Mouse (Mus musculus) liver, adult (tissue): ENCODE data around the gene Elmo1.

Experiments used
- GATA4 ChIP-seq: IDR thresholded peaks from 2 replicates; pipeline ENCODE4 v1.6.1; 2014; ENCODE audit warnings: mild to moderate bottlenecking, low read length; ENCODE audit not compliant: insufficient replicate concordance

Elmo1 gene

DNA sequence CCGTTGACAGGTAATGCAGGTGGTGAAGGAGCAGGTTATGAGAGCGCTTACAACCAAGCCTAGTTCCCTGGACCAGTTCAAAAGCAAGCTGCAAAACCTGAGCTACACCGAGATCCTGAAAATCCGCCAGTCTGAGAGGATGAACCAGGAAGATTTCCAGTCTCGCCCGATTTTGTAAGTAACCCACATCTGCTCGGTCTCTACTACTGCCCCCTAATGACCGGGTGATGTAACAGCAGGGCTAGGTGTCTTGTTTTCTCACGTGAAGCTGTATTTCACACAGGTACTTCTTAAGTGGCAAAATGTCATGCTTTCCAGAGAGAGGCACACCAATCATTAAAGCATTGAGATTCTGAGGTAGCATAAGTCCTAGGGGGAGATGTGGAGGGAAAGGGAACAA lies 474.0 kb downstream of the Elmo1 start:
- no peak for TF ChIP-seq GATA4

DNA sequence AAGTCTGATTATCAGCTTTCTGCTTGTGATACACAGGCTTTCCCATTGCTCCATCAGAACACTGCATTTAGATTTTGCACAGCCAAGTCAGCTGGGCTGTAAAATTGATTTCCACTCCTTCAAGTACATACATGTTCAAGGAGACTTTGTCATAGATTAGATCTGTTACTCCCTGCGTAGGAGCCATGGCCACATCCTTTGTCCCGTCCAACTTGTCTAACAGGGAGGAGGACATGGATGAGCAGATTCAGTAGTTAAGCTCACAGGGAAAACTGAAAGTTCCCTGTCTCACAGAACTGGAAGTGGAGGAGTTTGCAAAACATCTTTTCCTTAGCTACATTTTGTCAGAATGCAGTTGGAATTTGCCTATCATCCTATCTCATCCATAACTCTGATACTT lies 484.8 kb downstream of the Elmo1 start:
- TF ChIP-seq GATA4: no peak

DNA sequence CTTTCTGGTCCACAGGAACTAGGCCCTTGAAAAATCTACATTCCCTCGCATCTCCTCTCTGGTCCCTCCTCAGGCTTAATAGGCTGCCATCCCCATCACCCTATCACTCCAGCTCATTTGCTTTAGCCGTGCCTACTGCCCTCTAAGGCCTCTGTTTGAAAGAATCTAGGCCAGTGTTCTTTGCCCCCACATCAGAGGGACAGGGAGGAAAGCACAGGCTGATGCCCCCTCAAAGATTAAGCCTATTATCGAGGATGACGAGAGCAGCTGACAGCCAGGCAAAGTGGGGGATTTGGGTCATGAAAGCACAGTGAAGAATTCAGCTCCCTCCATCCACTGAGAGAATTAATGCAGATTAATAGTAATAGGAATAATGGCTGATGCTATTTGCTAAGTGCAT lies 495.5 kb downstream of the Elmo1 start:
- TF ChIP-seq GATA4: no peak

DNA sequence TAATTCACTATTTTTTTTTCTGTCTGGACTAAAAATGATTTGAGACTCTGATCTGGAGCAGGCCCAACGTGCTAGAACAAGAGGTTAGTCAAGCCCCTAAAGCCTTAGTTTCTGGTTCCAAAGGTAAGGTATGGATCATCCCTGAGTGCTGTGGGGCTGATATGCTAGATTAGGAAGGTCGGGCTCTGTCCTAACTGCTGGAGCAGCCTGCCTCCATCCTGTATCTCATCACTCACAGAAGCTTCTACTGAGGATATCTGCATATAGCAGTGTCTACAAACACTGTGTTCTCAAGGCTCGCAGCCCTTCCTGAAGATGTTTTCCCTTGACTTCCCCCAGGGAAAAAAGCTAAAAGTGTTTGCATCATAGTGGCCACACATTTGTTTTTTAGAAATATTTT lies 496.1 kb downstream of the Elmo1 start:
- TF ChIP-seq GATA4: no peak

DNA sequence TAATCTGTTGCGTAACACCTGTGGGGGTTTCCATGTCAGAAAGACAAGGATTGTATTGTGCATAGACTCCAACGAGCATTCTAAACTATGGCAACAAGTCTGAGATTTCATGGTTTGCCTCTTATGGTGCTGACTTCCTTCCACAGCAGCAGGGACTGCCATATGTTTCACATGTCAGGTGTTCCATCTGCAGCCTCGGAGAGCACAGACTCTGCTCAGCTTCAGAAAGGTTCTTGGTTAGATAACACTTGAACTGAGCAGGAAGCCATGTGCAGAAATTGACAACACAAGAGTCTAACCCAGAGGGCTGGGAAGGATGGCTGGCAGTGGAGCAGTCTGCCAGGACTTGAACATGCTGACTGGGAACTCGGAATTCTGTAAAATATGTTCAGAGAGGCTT lies 500.6 kb downstream of the Elmo1 start:
- TF ChIP-seq GATA4: no peak

DNA sequence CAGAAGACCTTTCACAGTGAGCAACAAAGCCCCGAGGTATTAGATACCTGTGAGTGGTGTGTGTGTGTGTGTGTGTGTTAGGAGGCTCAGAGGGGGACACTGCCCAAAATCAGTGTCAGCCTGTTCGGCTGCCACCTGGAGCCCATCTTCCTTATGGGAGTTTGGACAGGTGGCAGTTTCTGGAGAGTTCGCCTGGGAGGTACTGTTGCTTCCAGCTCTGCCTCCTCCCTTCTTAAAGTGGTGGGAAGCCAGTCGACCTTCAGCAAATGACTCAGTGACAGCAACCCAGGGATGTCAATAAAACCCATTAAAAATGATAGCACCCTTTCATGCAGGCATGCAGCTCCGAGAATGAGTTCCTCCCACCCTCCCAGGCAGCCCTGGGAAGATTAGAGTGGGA lies 506.9 kb downstream of the Elmo1 start:
- TF ChIP-seq GATA4: no peak

DNA sequence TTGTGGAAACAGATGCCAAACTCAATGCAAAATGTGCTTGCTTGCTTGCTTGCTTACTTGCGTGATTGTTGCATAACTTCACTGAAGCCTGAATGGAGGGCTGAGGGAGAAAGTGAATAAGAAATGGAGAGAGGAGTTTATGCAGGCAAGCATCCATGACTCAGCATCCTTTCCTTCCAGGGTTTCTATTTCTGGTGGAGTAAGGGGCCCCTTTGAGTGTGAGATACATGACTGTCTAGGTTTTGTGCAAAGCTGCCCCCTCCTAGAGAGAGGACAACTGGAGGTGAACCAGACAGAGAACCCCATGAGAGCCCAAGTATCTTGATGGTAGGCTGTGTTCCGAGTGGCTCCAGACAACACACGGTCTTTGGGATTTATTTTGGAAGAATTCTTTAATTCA lies 508.2 kb downstream of the Elmo1 start:
- TF ChIP-seq GATA4: no peak

DNA sequence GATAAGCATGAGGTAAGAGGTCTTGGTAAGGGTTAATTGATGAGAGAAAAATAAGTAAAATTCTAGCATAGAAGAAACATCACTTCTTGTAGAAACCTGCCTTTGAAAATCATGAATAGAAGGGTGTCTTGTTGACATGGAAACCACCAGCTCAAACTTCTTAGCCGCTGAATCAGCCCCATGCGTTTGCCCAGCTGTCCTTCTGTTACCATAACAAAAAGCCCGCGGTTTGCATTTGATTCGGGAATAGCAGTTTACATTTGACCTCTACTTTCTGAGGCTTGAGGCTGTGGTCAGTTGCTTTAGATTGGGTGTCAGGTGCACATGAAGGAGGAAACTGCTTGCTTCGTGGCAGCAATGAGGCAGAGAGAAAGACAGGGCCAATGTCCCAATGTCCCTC lies 509.9 kb downstream of the Elmo1 start:
- no peak for TF ChIP-seq GATA4

DNA sequence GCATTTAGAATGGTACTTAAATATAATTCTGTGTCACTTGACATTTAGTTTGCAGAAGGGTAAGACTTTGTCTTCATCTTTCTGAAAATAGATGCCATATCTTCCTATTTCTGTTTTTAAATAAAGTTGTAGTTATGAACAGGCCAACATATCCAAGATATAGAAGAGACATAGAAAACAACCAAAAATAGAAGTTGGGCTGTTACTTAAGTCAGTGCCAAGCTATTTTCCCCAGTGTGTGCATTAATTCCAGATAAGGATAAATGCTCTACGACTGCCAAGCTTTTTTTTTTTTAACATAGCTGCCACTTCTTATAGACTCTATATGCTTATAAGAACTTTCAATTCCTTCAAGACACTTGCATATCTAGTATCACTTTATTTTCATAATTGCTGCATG lies 511.0 kb downstream of the Elmo1 start:
- TF ChIP-seq GATA4: no peak

DNA sequence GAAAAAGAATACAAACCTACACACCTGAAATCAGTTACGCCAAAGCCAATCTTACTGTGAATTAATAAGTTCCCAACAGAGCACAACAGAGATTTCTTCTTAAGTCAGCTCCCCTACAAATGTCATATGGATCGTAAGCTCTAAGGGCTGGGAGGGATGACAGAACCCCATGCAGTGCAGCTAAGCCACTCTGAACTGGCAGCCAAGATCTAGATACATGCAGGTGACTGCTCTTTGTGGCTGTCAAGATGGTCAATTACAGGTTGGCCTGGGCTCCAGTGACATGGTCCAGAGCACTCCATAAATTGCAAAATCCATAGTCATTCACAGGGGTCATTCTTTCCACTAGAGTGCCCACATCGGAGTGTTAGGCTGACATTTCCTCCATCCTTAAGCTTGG lies 516.5 kb downstream of the Elmo1 start:
- no peak for TF ChIP-seq GATA4

DNA sequence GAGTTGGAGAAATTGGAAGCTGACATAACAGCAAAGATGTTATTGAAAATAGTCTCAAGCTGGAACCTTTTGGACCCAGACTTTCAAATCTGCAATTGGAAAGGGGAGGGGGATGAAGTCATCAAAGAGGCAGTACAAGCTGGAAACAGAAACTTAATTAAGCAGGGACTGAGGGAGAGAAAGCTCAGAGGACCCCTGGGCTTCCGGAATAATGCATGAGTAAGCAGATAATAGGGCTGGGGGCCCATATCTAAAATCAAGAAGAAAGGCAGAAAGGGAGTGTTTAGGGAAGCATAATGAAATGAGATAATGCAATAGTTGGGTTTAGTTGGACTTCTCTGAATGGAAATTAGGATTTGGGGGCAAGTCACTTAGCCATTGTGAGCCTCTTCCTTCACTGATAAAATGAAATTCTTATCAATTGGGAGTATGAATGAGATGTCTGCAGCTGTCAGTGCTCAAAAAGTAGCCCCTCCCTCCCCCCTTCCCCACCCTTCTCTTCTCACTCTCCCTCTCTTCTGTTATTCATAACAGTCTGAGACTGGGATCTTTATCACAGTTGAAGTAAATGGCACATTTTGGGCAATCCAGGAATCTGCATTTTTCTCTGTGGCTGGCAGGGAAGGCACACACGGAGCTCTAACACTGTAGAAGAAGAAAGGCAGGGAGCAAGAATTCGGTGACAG lies 518.8 kb downstream of the Elmo1 start:
- no peak for TF ChIP-seq GATA4

DNA sequence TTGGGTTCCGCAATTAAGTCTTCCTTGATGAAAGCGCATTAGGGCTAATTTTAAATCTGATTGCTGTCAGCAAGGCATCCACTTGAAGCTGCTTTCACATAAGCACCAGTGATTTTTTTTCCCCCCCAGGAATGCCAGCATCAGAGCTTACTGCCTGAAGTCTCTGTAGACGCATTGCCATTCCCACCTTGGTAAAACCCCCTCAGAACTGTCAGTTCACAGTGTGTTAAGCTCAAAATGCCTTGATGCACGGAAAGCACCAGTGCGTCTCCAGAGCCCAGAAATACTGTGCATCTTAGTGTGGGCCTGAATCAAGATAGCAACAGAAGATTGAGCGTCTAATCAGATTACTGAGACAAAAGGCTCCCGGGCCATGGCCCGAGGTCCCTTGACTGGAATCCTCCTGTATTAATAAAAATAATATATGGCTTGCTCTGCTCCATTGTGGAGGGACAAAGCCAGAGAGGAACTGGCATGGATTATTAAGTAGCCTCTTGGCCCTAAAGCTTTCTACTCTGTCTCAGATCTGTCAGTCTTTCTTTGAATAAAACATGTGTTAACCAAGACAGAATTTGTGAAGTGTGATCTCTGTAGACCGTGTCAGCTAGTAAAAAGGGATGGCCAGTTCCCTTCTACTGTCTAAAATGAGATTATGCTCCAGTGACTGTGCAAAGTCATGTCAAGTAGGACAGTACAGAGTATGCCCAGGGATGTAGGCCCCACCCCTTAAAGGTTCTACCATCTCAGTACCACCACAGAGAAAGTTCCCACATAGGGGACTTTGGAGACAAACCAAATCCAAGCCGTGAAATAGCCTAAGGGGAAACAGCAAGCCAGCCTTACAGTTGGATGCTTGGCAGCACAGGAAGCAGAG lies 525.4 kb downstream of the Elmo1 start:
- TF ChIP-seq GATA4: no peak

DNA sequence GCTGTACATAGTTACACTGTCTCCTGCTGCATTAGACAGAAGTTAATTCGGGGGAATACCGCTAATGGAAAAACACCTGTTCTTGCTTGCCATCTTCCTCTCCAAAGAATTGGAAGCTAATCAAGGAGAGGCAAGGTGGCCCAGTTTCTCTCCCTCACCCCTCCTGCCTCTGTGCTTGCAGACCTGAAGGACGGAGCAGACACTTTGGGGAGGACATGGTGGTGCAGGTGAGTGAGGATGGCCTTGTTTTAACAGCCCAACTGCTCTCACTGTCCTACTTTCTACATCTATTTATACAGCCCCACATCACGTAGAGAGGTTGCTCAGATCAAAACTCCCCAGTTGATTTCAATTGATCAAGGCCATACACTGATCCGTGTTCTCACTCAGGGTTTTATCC lies 529.5 kb downstream of the Elmo1 start:
- no peak for TF ChIP-seq GATA4

DNA sequence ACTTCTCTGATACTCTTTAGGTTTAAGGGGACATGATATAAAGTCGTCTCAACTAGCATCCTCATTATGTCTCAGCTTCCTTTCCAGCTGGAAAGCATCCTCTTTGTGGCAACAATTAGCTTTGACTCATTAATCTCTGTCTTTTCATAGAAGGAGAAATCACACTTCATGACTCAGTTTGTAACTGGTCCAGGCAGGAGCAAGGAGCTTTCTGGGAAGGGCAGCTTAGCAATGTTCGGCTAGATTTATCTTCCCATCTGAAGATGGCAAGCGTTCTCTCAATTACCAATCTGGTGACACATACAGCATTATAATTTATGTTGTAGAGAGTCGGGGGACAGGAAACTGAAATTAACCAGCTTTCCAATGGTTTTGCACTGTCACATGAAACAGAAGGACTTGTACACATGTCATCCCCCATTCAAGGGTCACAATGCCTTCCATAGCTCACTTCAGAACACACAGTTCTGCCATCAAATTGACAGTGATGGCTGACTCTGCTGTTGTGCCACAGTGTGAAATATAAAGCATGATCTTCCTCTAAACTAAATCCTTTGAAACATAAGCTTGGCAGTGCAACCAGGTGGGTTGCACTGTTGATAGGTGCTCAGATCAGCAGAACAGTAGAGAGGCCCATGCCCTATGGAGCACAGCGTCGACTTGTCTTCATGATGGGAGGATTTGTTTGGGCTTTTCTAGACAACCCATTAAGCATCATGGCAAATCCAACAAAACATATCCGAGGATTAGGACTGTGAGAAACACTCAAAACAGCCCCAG lies 532.9 kb downstream of the Elmo1 start:
- no peak for TF ChIP-seq GATA4

DNA sequence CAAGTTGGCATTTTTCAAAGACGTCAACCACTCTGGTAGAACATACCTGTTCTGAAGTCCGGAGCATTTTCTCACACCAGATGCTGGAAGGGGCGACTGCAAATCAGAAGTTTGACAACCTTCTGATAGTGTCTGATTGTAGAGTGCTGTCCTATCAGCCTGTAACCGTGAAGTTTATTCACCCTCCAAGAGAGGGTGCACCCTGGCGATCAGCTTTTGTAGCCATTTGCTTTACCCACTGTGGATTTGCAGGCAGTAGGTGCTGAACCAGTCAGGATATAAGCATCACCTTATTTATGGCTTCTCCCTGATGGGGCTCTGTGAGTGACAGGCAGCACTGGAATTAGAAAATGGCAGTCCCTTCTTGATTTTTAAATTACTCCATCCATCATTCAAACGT lies 537.4 kb downstream of the Elmo1 start:
- TF ChIP-seq GATA4: no peak

DNA sequence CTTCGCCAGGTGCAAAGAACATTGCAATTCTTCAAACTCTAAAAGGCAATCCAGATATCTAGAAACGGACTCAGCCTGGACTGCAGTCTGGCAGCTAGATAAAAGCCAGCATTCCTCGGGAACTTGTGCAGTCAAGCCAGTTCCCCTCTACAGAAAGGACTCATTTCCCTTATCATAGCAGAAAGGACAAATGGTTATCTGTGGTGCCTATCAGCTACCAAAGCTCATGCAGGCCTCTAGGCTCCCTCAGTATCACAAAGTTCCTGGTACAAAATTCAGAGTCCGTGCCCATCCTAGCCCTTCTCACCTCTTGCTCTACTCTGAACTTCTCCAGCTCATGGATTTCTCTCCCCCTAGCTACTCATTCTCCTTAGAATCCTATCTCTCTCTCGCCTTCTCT lies 542.1 kb downstream of the Elmo1 start:
- TF ChIP-seq GATA4: no peak
